In the genomic region with DNA sequence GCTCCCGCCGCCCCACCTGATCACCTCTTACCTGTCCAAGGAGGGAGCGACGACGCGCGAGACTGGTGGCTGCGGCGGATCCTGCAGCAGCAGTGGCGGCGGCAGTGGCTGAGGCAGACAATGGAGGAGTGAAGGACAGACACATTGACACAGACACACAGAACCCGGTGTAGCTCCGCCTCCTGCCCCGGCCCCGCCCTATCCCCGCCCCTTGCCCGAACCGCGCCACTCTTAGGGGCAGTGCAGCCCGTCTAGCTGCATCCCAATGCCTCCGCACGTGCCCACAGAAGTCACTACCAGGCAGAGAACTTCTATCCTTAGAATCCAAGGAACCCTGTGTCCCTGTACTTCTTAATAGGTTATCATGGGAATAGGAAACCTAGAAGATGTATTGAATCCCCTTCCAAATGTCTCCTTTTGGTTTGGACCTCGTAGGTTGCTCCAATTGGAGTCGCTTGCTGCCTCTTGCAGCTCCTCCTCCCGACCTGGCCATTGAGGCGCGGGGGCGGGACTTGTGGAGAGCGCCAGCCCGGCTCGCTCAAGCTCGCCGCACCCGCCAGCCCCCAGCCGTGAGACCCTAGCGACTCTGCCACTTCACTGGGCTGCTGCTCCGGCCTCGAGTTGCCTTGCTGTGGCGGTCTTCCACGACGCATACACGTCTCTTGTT, we compare ENCODE assay signal across 8 mouse cellular contexts. TPM values are rescaled to one million over a fixed set of nuclear protein-coding genes. Genes with fewer than 3 reads are reported as not detected.
DNase-seq lines count a peak whose midpoint lies in the region; ATAC-seq and TF ChIP-seq lines count a peak whose summit lies in the region.

A gene (plus strand): TSS at position 478 of the 667 bp plus-strand sequence.

- under 1% methylated on average over 42 of the region's 42 CpGs for WGBS in bone marrow, adult 2 months
- WGBS in embryonic facial prominence, embryonic 15.5 days = under 1% methylated on average over 42 of the region's 42 CpGs
- under 1% methylated on average over 42 of the region's 42 CpGs for WGBS in limb, embryonic 15.5 days

- peak within 1 kb of the TSS; percentile 84 for H3K4me3 ChIP-seq in bone marrow, adult 2 months (replicated peaks; ENCODE audit: control insufficient read depth, low read depth, low read length)
- peak within 1 kb of the TSS; percentile 83 for H3K4me3 ChIP-seq in embryonic facial prominence, embryonic 15.5 days (replicated peaks)
- H3K4me3 ChIP-seq in limb, embryonic 15.5 days = peak within 1 kb of the TSS; percentile 97

- peak within 1 kb of the TSS; percentile 80 for H3K9ac ChIP-seq in embryonic facial prominence, embryonic 15.5 days
- peak within 1 kb of the TSS; percentile 80 for H3K9ac ChIP-seq in limb, embryonic 15.5 days

- peak; percentile 97 for TF ChIP-seq POLR2A in bone marrow, adult 2 months (IDR thresholded peaks at IDR 0.05; ENCODE audit: borderline replicate concordance, control insufficient read depth, low read depth, low read length)

- H3K4me2 ChIP-seq in embryonic facial prominence, embryonic 15.5 days (replicated peaks) = peak within 1 kb of the TSS; percentile 74
- H3K4me2 ChIP-seq in limb, embryonic 15.5 days = peak within 1 kb of the TSS; percentile 70

- no peaks in the 10 kb centered on the region for H3K27me3 ChIP-seq in embryonic facial prominence, embryonic 15.5 days
- no peaks in the 10 kb centered on the region for H3K27me3 ChIP-seq in limb, embryonic 15.5 days

- no peaks in the 10 kb centered on the region for H3K9me3 ChIP-seq in embryonic facial prominence, embryonic 15.5 days (replicated peaks)
- no peaks in the 10 kb centered on the region for H3K9me3 ChIP-seq in limb, embryonic 15.5 days

- peaks cover 4% of the 10 kb centered on the region; the same call in 1 of the 2 replicates for H3K4me1 ChIP-seq in bone marrow, adult 2 months (ENCODE audit: control insufficient read depth, insufficient read depth, low read length)
- peaks cover 23% of the 10 kb centered on the region; the same call in 1 of the 2 replicates for H3K4me1 ChIP-seq in embryonic facial prominence, embryonic 15.5 days
- peaks cover 23% of the 10 kb centered on the region for H3K4me1 ChIP-seq in limb, embryonic 15.5 days

- peak; percentile 97 for ATAC-seq in embryonic facial prominence, embryonic 15.5 days (ENCODE audit: insufficient number of reproducible peaks, low FRiP score, low TSS enrichment, low read depth)
- peak; percentile 97 for ATAC-seq in limb, embryonic 15.5 days (ENCODE audit: insufficient number of reproducible peaks, low FRiP score, low TSS enrichment, low read depth)

- H3K36me3 ChIP-seq in embryonic facial prominence, embryonic 15.5 days = 0 out of 2 replicates have a peak, but pooled peaks cover 5% of the 10 kb centered on the region
- no peaks in the 10 kb centered on the region for H3K36me3 ChIP-seq in limb, embryonic 15.5 days

- no peak for TF ChIP-seq CTCF in bone marrow, adult 2 months (IDR thresholded peaks at IDR 0.05; ENCODE audit: control insufficient read depth, insufficient read depth, low read length)

- H3K27ac ChIP-seq in bone marrow, adult 2 months (ENCODE audit: control insufficient read depth, insufficient read depth, low read depth, low read length, poor library complexity) = peak within 1 kb of the TSS; percentile 57
- H3K27ac ChIP-seq in embryonic facial prominence, embryonic 15.5 days (replicated peaks) = peak within 1 kb of the TSS; percentile 96
- H3K27ac ChIP-seq in limb, embryonic 15.5 days = peak within 1 kb of the TSS; percentile 96

- DNase-seq in 416B (ENCODE audit: low read depth) = peak; percentile 97
- peak; percentile 87 for DNase-seq in heart, adult 8-10 months (ENCODE audit: low spot score)
- DNase-seq in kidney, adult 9 months = peak; percentile 93
- DNase-seq in monocyte, adult 2 months (ENCODE audit: low read depth in 1 of 2, low spot score in 2 of 2) = peak; percentile 66 to 79
- peak; percentile 90 to 92 for DNase-seq in spleen, postnatal 36 days (ENCODE audit: low spot score in 2 of 2)

RNA-seq across cellular contexts. Expression of the gene that starts here (rescaled TPM):
- polyA plus RNA-seq in bone marrow, adult 2 months (2011; ENCODE audit: insufficient read depth, insufficient read length, low replicate concordance, missing spikeins) = 6.9 and 15.3 TPM in 2 replicates
- 34.8 and 35.4 TPM in 2 replicates for polyA plus RNA-seq in embryonic facial prominence, embryonic 15.5 days (2015; fragmentation: Nextera tagmentation; extraction: Ambion mirVana)
- 10 to 100 TPM; 11.7 to 17.0 (median 14.3) TPM for total RNA-seq in heart, adult 8-10 months (2022)
- polyA plus RNA-seq in limb, embryonic 15.5 days (2015; fragmentation: Nextera tagmentation; extraction: Ambion mirVana) = 33.2 and 33.9 TPM in 2 replicates

Comparison
In these comparisons a context has a peak if more than half of its experiments do, and no peak if none do; other contexts are left out.
1. Peak in every context shown above with its lines: DNase-seq, ATAC-seq, H3K4me3 ChIP-seq and H3K27ac ChIP-seq.